Mouse (Mus musculus): ENCODE results near the gene Ints11. TPM values are rescaled to one million over a fixed set of nuclear protein-coding genes. Genes with fewer than 3 reads are reported as not detected.

The Ints11 gene
- polyA plus RNA-seq (2012; rRNA removed) (16.7 and 22.1 TPM in 2 replicates), polyA plus RNA-seq (2014; fragmentation: Nextera tagmentation; extraction: Ambion mirVana) (34.0 and 34.6 TPM in 2 replicates)

- ATAC-seq (ENCODE audit: insufficient read depth), result peak; percentile 96
- peak; percentile 20; the same call in 1 of the 2 replicates for TF ChIP-seq CTCF (IDR thresholded peaks at IDR 0.05; ENCODE audit: low read depth)
- TF ChIP-seq EP300 (IDR thresholded peaks at IDR 0.05; ENCODE audit: low read depth), result no peak
Observed at GRCm38 (mm10) chr4:155869317-155870033, at the start of gene Ints11, which contains the start of gene Cptp. Ints11 (plus strand) TSS chr4:155869546. Cptp (minus strand) TSS chr4:155869440.

GRCm38 (mm10) chr4:155821025-155821424 lies 48.3 kb upstream of the Ints11 start:
- no peak for TF ChIP-seq EP300 (IDR thresholded peaks at IDR 0.05; ENCODE audit: low read depth)
- peak; percentile 48 for TF ChIP-seq CTCF (IDR thresholded peaks at IDR 0.05; ENCODE audit: low read depth)
- Histone ChIP-seq H3K4me3 (ENCODE audit: insufficient read depth in 1 of 2, low read depth in 2 of 2, low read length in 2 of 2) (no peak overlapping the region), H3K9ac (replicated peaks) (no peak overlapping the region), H3K27ac (no peak overlapping the region), H3K27me3 (ENCODE audit: control insufficient read depth, insufficient read depth, low read length) (no peaks in the 10 kb centered on the region), H3K4me1 (replicated peaks; ENCODE audit: control insufficient read depth in 2 of 2, insufficient read depth in 2 of 2, low read length in 1 of 2) (no peaks in the 10 kb centered on the region), H3K36me3 (replicated peaks; ENCODE audit: control insufficient read depth, insufficient read depth, low read depth) (peaks cover 90% of the 10 kb centered on the region), H3K9me3 (ENCODE audit: control insufficient read depth, low read length) (no peaks in the 10 kb centered on the region), H3K4me2 (ENCODE audit: low read depth) (no peak overlapping the region)
- no peak for ATAC-seq (ENCODE audit: insufficient read depth)
- no peak for DNase-seq (ENCODE audit: low read depth in 3 of 3, low spot score in 3 of 3)
- WGBS (ENCODE audit: insufficient replicate concordance), result 78% methylated on average over 7 of the region's 7 CpGs

More at GRCm38 (mm10) chr4:155869317-155870033, at the start of gene Ints11, which contains the start of gene Cptp:
- peak within 1 kb of the TSS; percentile 2; the same call in 1 of the 2 replicates for H3K27ac ChIP-seq
- peaks cover 12% of the 10 kb centered on the region for H3K36me3 ChIP-seq (replicated peaks; ENCODE audit: control insufficient read depth, insufficient read depth, low read depth)
- H3K4me2 ChIP-seq (ENCODE audit: low read depth), result peak within 1 kb of the TSS; percentile 92
- DNase-seq (ENCODE audit: low read depth in 3 of 3, low spot score in 3 of 3), result peak; percentile 89 to 91 (median 90)
- peak within 1 kb of the TSS; percentile 69 to 94 for H3K4me3 ChIP-seq (ENCODE audit: insufficient read depth in 1 of 2, low read depth in 2 of 2, low read length in 2 of 2)
- peaks cover 6 to 20% of the 10 kb centered on the region in 2 experiments for H3K4me1 ChIP-seq (replicated peaks; ENCODE audit: control insufficient read depth in 2 of 2, insufficient read depth in 2 of 2, low read length in 1 of 2)
- H3K9me3 ChIP-seq (ENCODE audit: control insufficient read depth, low read length), result no peaks in the 10 kb centered on the region
- no peaks in the 10 kb centered on the region for H3K27me3 ChIP-seq (ENCODE audit: control insufficient read depth, insufficient read depth, low read length)
- H3K9ac ChIP-seq (replicated peaks), result peak within 1 kb of the TSS; percentile 81
- under 1% methylated on average over 63 of the region's 63 CpGs for WGBS (ENCODE audit: insufficient replicate concordance)

- DNase-seq (ENCODE audit: low read depth in 3 of 3, low spot score in 3 of 3) (no peak), ATAC-seq (ENCODE audit: insufficient read depth) (no peak)
- Histone ChIP-seq H3K36me3 (replicated peaks; ENCODE audit: control insufficient read depth, insufficient read depth, low read depth) (peaks cover 86% of the 10 kb centered on the region), H3K4me3 (ENCODE audit: insufficient read depth in 1 of 2, low read depth in 2 of 2, low read length in 2 of 2) (no peak overlapping the region), H3K27ac (no peak overlapping the region), H3K9ac (replicated peaks) (no peak overlapping the region), H3K9me3 (ENCODE audit: control insufficient read depth, low read length) (no peaks in the 10 kb centered on the region), H3K4me1 (replicated peaks; ENCODE audit: control insufficient read depth in 2 of 2, insufficient read depth in 2 of 2, low read length in 1 of 2) (no peaks in the 10 kb centered on the region), H3K4me2 (ENCODE audit: low read depth) (no peak overlapping the region), H3K27me3 (ENCODE audit: control insufficient read depth, insufficient read depth, low read length) (no peaks in the 10 kb centered on the region)
- TF ChIP-seq EP300 (IDR thresholded peaks at IDR 0.05; ENCODE audit: low read depth), result no peak
- 95% methylated on average over 16 of the region's 16 CpGs for WGBS (ENCODE audit: insufficient replicate concordance)
Observed at GRCm38 (mm10) chr4:155823443-155823842, 45.9 kb upstream of the Ints11 start.

- ATAC-seq (ENCODE audit: insufficient read depth) (no peak), DNase-seq (ENCODE audit: low read depth in 3 of 3, low spot score in 3 of 3) (no peak)
- H3K27me3 ChIP-seq (ENCODE audit: control insufficient read depth, insufficient read depth, low read length), result no peaks in the 10 kb centered on the region
- TF ChIP-seq CTCF (IDR thresholded peaks at IDR 0.05; ENCODE audit: low read depth), result no peak
- no peak for TF ChIP-seq EP300 (IDR thresholded peaks at IDR 0.05; ENCODE audit: low read depth)
- peaks cover 6 to 13% of the 10 kb centered on the region in 2 experiments; a peak in 3 of 4 replicates for H3K4me1 ChIP-seq (replicated peaks; ENCODE audit: control insufficient read depth in 2 of 2, insufficient read depth in 2 of 2, low read length in 1 of 2)
- H3K4me2 ChIP-seq (ENCODE audit: low read depth), result no peak overlapping the region; the same call in 1 of the 2 replicates
- H3K9me3 ChIP-seq (ENCODE audit: control insufficient read depth, low read length), result no peaks in the 10 kb centered on the region
- H3K36me3 ChIP-seq (replicated peaks; ENCODE audit: control insufficient read depth, insufficient read depth, low read depth), result peaks cover 32% of the 10 kb centered on the region
- no peak overlapping the region for H3K4me3 ChIP-seq (ENCODE audit: insufficient read depth in 1 of 2, low read depth in 2 of 2, low read length in 2 of 2)
- H3K9ac ChIP-seq (replicated peaks), result no peak overlapping the region
- no peak overlapping the region for H3K27ac ChIP-seq
- 83% methylated on average over 4 of the region's 4 CpGs for WGBS (ENCODE audit: insufficient replicate concordance)
Observed at GRCm38 (mm10) chr4:155829866-155830265, 39.5 kb upstream of the Ints11 start.

- no peak for TF ChIP-seq EP300 (IDR thresholded peaks at IDR 0.05; ENCODE audit: low read depth)
- no peak for TF ChIP-seq CTCF (IDR thresholded peaks at IDR 0.05; ENCODE audit: low read depth)
- peak overlapping the region; percentile 45; the same call in 1 of the 2 replicates for H3K9ac ChIP-seq (replicated peaks)
- H3K4me1 ChIP-seq (replicated peaks; ENCODE audit: control insufficient read depth in 2 of 2, insufficient read depth in 2 of 2, low read length in 1 of 2), result peaks cover 6 to 13% of the 10 kb centered on the region in 2 experiments; a peak in 3 of 4 replicates
- no peaks in the 10 kb centered on the region for H3K9me3 ChIP-seq (ENCODE audit: control insufficient read depth, low read length)
- peaks cover 27% of the 10 kb centered on the region for H3K36me3 ChIP-seq (replicated peaks; ENCODE audit: control insufficient read depth, insufficient read depth, low read depth)
- no peaks in the 10 kb centered on the region for H3K27me3 ChIP-seq (ENCODE audit: control insufficient read depth, insufficient read depth, low read length)
- WGBS (ENCODE audit: insufficient replicate concordance), result 48% methylated on average over 8 of the region's 8 CpGs
- peak overlapping the region; percentile 51; the same call in 1 of the 2 replicates for H3K27ac ChIP-seq
- DNase-seq (ENCODE audit: low read depth in 3 of 3, low spot score in 3 of 3) (no peak), ATAC-seq (ENCODE audit: insufficient read depth) (no peak)
- peak overlapping the region; percentile 43 to 95; a peak in 3 of 4 replicates for H3K4me3 ChIP-seq (ENCODE audit: insufficient read depth in 1 of 2, low read depth in 2 of 2, low read length in 2 of 2)
- H3K4me2 ChIP-seq (ENCODE audit: low read depth), result peak overlapping the region; percentile 85
Observed at GRCm38 (mm10) chr4:155830596-155830995, 38.8 kb upstream of the Ints11 start.

Measured in liver, embryonic 14.5 days (tissue).